Mouse (Mus musculus) liver, postnatal 0 days (tissue): Measurements from ENCODE around the gene Lyz1.

Experiments used
- CTCF ChIP-seq: sonication (generic); IDR thresholded peaks from 2 replicates; pipeline ENCODE4 v1.5.1; 2016; ENCODE audit warnings: antibody characterized with exemption, low read depth
- EP300 ChIP-seq: IDR thresholded peaks from 2 replicates; pipeline ENCODE4 v1.6.1; 2016; ENCODE audit warnings: antibody characterized with exemption, low read depth, mild to moderate bottlenecking

DNA sequence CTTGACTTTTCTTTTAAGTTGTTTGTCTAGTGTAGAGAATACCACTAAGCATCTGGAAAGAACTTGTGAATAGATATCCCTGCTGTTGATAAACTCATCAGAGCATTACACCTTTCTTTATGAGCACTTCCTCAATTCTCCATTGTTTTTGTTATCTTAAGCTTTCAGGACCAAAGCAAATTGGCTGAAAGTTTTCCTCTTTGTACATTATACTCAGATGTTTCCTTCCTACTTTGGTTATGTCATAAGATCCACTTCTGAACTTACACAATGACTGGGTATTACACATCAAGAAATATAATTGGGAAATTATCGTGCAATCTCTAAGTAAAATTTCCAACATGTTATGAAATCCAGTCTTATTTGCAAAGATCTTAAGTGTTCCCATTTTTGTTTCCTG is 9.0 kb upstream of the Lyz1 start:
- TF ChIP-seq EP300 (peak; percentile 84), CTCF (no peak)
